Mouse (Mus musculus) heart, embryonic 15.5 days (tissue): ENCODE data around the gene Trarg1. TPM values are rescaled to one million over a fixed set of nuclear protein-coding genes. Genes with fewer than 3 reads are reported as not detected.
A peak's percentile ranks its signal among the peaks of the same experiment; 100 is the strongest.
"Not testable (repeated sequence)": the region's sequence is repeated elsewhere in the genome, so short reads cannot be mapped to it uniquely, and the experiment has no call there.

ENCODE experiments used
- ATAC-seq: fragments of 200-750 bp; cut with Nextera tagmentation; replicated peaks from 2 replicates; pipeline ENCODE4 v1.8.0; 2017; ENCODE audit warnings: low read depth, moderate TSS enrichment; ENCODE audit not compliant: insufficient number of reproducible peaks, insufficient read depth, low FRiP score
- H3K27ac ChIP-seq: fragments of 300-500 bp; sonication (generic); 2 replicates; pipeline ENCODE4 v1.5.1; 2015; ENCODE audit warnings: mild to moderate bottlenecking, inconsistent platforms
- H3K27me3 ChIP-seq: fragments of 300-500 bp; sonication (generic); 2 replicates; pipeline ENCODE4 v1.6.1; 2015; ENCODE audit warnings: inconsistent platforms
- H3K36me3 ChIP-seq: fragments of 300-500 bp; sonication (generic); 2 replicates; pipeline ENCODE4 v1.6.1; 2015; ENCODE audit warnings: mild to moderate bottlenecking, inconsistent platforms
- H3K4me1 ChIP-seq: fragments of 300-500 bp; sonication (generic); replicated peaks from 2 replicates; pipeline ENCODE4 v1.6.1; 2015; ENCODE audit warnings: inconsistent platforms
- H3K4me2 ChIP-seq: fragments of 300-500 bp; sonication (generic); 2 replicates; pipeline ENCODE4 v1.6.1; 2015; ENCODE audit warnings: inconsistent platforms, mild to moderate bottlenecking, moderate library complexity
- H3K4me3 ChIP-seq: fragments of 300-500 bp; sonication (generic); 2 replicates; pipeline ENCODE4 v1.5.1; 2015; ENCODE audit warnings: mild to moderate bottlenecking, inconsistent platforms
- H3K9ac ChIP-seq: fragments of 300-500 bp; sonication (generic); 2 replicates; pipeline ENCODE4 v1.6.1; 2015; ENCODE audit warnings: mild to moderate bottlenecking, inconsistent platforms
- H3K9me3 ChIP-seq: fragments of 300-500 bp; sonication (generic); replicated peaks from 2 replicates; pipeline ENCODE4 v1.6.1; 2016; ENCODE audit warnings: inconsistent platforms
- whole genome bisulfite sequencing: fragments of 180-500 bp; shearing (Covaris S2); methylation state at CpG from one replicate; pipeline ENCODE4 v1.1.7; 2015; ENCODE audit warnings: mixed read lengths; 5-methylcytosine and 5-hydroxymethylcytosine counted together
- polyA plus RNA-seq: library from polyadenylated mRNA; unstranded; fragments of >200 nt; fragmentation: Nextera tagmentation; extraction: Ambion mirVana; gene quantifications from 2 replicates; pipeline ENCODE4 v1.2.1, GENCODE M21; 2015

The Trarg1 gene
- 0.24 and 0.33 TPM in 2 replicates for polyA plus RNA-seq

GRCm38 (mm10) chr11:76679508-76679907 lies at the start of gene Trarg1:
Gene Trarg1 (plus strand): TSS chr11:76679808.
- ATAC-seq, H3K4me1 ChIP-seq, H3K36me3 ChIP-seq, H3K9me3 ChIP-seq, H3K9ac ChIP-seq, H3K4me3 ChIP-seq, H3K27ac ChIP-seq, H3K4me2 ChIP-seq: not testable (repeated sequence)
- 40% methylated on average over 8 of the region's 8 CpGs for WGBS
- peaks cover 30% of the 10 kb centered on the region for H3K27me3 ChIP-seq

GRCm38 (mm10) chr11:76630023-76630422 lies 49.6 kb upstream of the Trarg1 start:
- Histone ChIP-seq H3K27ac (no peak overlapping the region), H3K4me1 (peaks cover 9% of the 10 kb centered on the region), H3K36me3 (no peaks in the 10 kb centered on the region), H3K4me3 (no peak overlapping the region), H3K9me3 (no peaks in the 10 kb centered on the region), H3K4me2 (no peak overlapping the region), H3K27me3 (no peaks in the 10 kb centered on the region), H3K9ac (no peak overlapping the region)
- WGBS, result 51% methylated on average over 2 of the region's 2 CpGs
- ATAC-seq, result no peak

GRCm38 (mm10) chr11:76630487-76630886 lies 49.1 kb upstream of the Trarg1 start:
- no peak for ATAC-seq
- Histone ChIP-seq H3K27me3 (no peaks in the 10 kb centered on the region), H3K9ac (no peak overlapping the region), H3K4me1 (peaks cover 9% of the 10 kb centered on the region), H3K4me3 (no peak overlapping the region), H3K27ac (no peak overlapping the region), H3K9me3 (no peaks in the 10 kb centered on the region), H3K36me3 (no peaks in the 10 kb centered on the region), H3K4me2 (no peak overlapping the region)
- 74% methylated on average over 5 of the region's 5 CpGs for WGBS

GRCm38 (mm10) chr11:76639269-76639985 lies 40.2 kb upstream of the Trarg1 start:
- H3K4me2 ChIP-seq, result no peak overlapping the region
- H3K9me3 ChIP-seq, result no peaks in the 10 kb centered on the region
- 82% methylated on average over 17 of the region's 17 CpGs for WGBS
- no peaks in the 10 kb centered on the region for H3K4me1 ChIP-seq
- no peak overlapping the region for H3K4me3 ChIP-seq
- no peak overlapping the region for H3K27ac ChIP-seq
- H3K9ac ChIP-seq, result no peak overlapping the region
- H3K36me3 ChIP-seq, result no peaks in the 10 kb centered on the region
- 0 out of 2 replicates have a peak, but pooled peaks cover 3% of the 10 kb centered on the region for H3K27me3 ChIP-seq
- no peak for ATAC-seq

- H3K4me1 ChIP-seq, result no peaks in the 10 kb centered on the region
Measured at GRCm38 (mm10) chr11:76640231-76640630, 39.4 kb upstream of the Trarg1 start.

GRCm38 (mm10) chr11:76644257-76644656 lies 35.4 kb upstream of the Trarg1 start:
- WGBS, result 82% methylated on average over 6 of the region's 6 CpGs
- H3K9me3 ChIP-seq, result no peaks in the 10 kb centered on the region

More at GRCm38 (mm10) chr11:76640231-76640630, 39.4 kb upstream of the Trarg1 start:
- H3K4me2 ChIP-seq, result no peak overlapping the region
- no peak overlapping the region for H3K27ac ChIP-seq
- no peaks in the 10 kb centered on the region for H3K9me3 ChIP-seq
- no peak overlapping the region for H3K9ac ChIP-seq
- H3K36me3 ChIP-seq, result no peaks in the 10 kb centered on the region
- H3K4me3 ChIP-seq, result no peak overlapping the region
- peaks cover 6% of the 10 kb centered on the region; the same call in 1 of the 2 replicates for H3K27me3 ChIP-seq
- WGBS, result 66% methylated on average over 4 of the region's 4 CpGs
- no peak for ATAC-seq

GRCm38 (mm10) chr11:76645036-76645435 lies 34.6 kb upstream of the Trarg1 start:
- no peak overlapping the region for H3K4me3 ChIP-seq
- 65% methylated on average over 9 of the region's 9 CpGs for WGBS
- H3K36me3 ChIP-seq, result no peaks in the 10 kb centered on the region
- H3K4me2 ChIP-seq, result no peak overlapping the region
- H3K27ac ChIP-seq, result no peak overlapping the region
- H3K4me1 ChIP-seq, result peaks cover 15% of the 10 kb centered on the region
- H3K27me3 ChIP-seq, result peaks cover 10% of the 10 kb centered on the region; the same call in 1 of the 2 replicates
- ATAC-seq, result no peak
- no peak overlapping the region for H3K9ac ChIP-seq
- H3K9me3 ChIP-seq, result no peaks in the 10 kb centered on the region

More at GRCm38 (mm10) chr11:76644257-76644656, 35.4 kb upstream of the Trarg1 start:
- Histone ChIP-seq H3K4me1 (peaks cover 15% of the 10 kb centered on the region), H3K4me3 (no peak overlapping the region), H3K36me3 (no peaks in the 10 kb centered on the region), H3K4me2 (no peak overlapping the region), H3K9ac (no peak overlapping the region), H3K27me3 (peaks cover 10% of the 10 kb centered on the region; the same call in 1 of the 2 replicates), H3K27ac (no peak overlapping the region)
- ATAC-seq, result no peak

GRCm38 (mm10) chr11:76645955-76646354 lies 33.7 kb upstream of the Trarg1 start:
- ATAC-seq, result peak; percentile 80
- WGBS, result under 1% methylated on average over 19 of the region's 19 CpGs

GRCm38 (mm10) chr11:76647062-76647461 lies 32.5 kb upstream of the Trarg1 start:
- Histone ChIP-seq H3K9me3 (no peaks in the 10 kb centered on the region), H3K9ac (0 out of 2 replicates have a peak overlapping the region, but pooled peaks have one; percentile 5), H3K36me3 (no peaks in the 10 kb centered on the region), H3K4me1 (peaks cover 15% of the 10 kb centered on the region), H3K27me3 (peaks cover 10% of the 10 kb centered on the region; the same call in 1 of the 2 replicates), H3K27ac (peak overlapping the region; percentile 1; the same call in 1 of the 2 replicates), H3K4me2 (peak overlapping the region; percentile 62), H3K4me3 (peak overlapping the region; percentile 35)
- WGBS, result 4% methylated on average over 7 of the region's 7 CpGs
- no peak for ATAC-seq

More at GRCm38 (mm10) chr11:76645955-76646354, 33.7 kb upstream of the Trarg1 start:
- Histone ChIP-seq H3K4me1 (peaks cover 15% of the 10 kb centered on the region), H3K4me2 (peak overlapping the region; percentile 57), H3K9ac (no peak overlapping the region), H3K27me3 (peaks cover 10% of the 10 kb centered on the region; the same call in 1 of the 2 replicates), H3K9me3 (no peaks in the 10 kb centered on the region), H3K27ac (no peak overlapping the region), H3K36me3 (no peaks in the 10 kb centered on the region), H3K4me3 (peak overlapping the region; percentile 22)

- peaks cover 15% of the 10 kb centered on the region for H3K4me1 ChIP-seq
- WGBS, result 5% methylated on average over 9 of the region's 9 CpGs
- H3K4me3 ChIP-seq, result peak overlapping the region; percentile 35
- ATAC-seq, result no peak; the same call in 1 of the 2 replicates
- no peaks in the 10 kb centered on the region for H3K36me3 ChIP-seq
- H3K9ac ChIP-seq, result 0 out of 2 replicates have a peak overlapping the region, but pooled peaks have one; percentile 5
- peaks cover 10% of the 10 kb centered on the region; the same call in 1 of the 2 replicates for H3K27me3 ChIP-seq
- H3K27ac ChIP-seq, result peak overlapping the region; percentile 1; the same call in 1 of the 2 replicates
- H3K9me3 ChIP-seq, result no peaks in the 10 kb centered on the region
- H3K4me2 ChIP-seq, result peak overlapping the region; percentile 62
Measured at GRCm38 (mm10) chr11:76647500-76647899, 32.1 kb upstream of the Trarg1 start.

GRCm38 (mm10) chr11:76650862-76651560 lies 28.6 kb upstream of the Trarg1 start:
- Histone ChIP-seq H3K9ac (no peak overlapping the region), H3K4me2 (no peak overlapping the region), H3K9me3 (no peaks in the 10 kb centered on the region), H3K4me1 (peaks cover 10% of the 10 kb centered on the region), H3K4me3 (no peak overlapping the region), H3K27ac (no peak overlapping the region), H3K36me3 (no peaks in the 10 kb centered on the region), H3K27me3 (peaks cover 3% of the 10 kb centered on the region; the same call in 1 of the 2 replicates)
- WGBS, result 47% methylated on average over 14 of the region's 14 CpGs
- no peak for ATAC-seq
